Mouse (Mus musculus): ENCODE results near the gene Hist4h4. TPM values are rescaled to one million over a fixed set of nuclear protein-coding genes. Genes with fewer than 3 reads are reported as not detected.

Hist4h4 gene
- total and polyA plus RNA-seq, 3 experiments = 0.16 to 78.2 (median 3.6) TPM

DNA sequence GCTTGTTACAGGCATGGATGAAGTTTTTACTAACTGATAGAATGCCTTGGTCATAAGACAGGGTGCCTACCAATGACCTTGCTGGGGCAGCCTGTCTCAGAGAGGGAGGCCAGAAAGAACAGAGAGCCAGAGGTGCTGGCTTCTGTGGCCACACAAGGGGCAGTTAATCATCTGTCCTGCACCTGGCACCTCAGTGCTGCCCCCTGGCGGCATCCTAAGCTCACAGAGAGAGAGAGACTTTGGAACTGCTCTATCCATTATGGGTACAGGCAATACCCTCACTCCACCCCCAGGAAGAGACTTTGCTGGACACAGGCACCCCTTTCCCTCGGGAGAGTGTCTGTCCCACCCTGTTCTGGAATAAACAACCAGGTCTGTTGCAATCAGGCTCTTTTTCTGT is 43.6 kb upstream of the Hist4h4 start:
- H3K27ac ChIP-seq (ENCODE audit: insufficient read depth, low read depth) = no peak overlapping the region
- no peaks in the 10 kb centered on the region for H3K27me3 ChIP-seq (replicated peaks)
- peaks cover 7% of the 10 kb centered on the region for H3K79me2 ChIP-seq (replicated peaks; ENCODE audit: control insufficient read depth, extremely low read depth, insufficient read depth, poor library complexity, severe bottlenecking)
- H3K36me3 ChIP-seq (replicated peaks in 1 of 2; ENCODE audit: control insufficient read depth in 1 of 2, insufficient read depth in 1 of 2, low read length in 1 of 2) = peaks cover 23 to 71% of the 10 kb centered on the region in 2 experiments
- no peak overlapping the region for H3K9ac ChIP-seq (ENCODE audit: insufficient read depth, low read depth)
- H3K4me1 ChIP-seq (ENCODE audit: control insufficient read depth in 1 of 2, insufficient read depth in 2 of 2) = peaks cover 17 to 60% of the 10 kb centered on the region in 2 experiments
- dilution Hi-C loops (cut with MboI; ENCODE audit: extremely low pct_ligation_motif_present, extremely low pct_unique_long_range_greater_than_20kb, low sequenced_read_pairs) = no loop called here
- H3K4me2 ChIP-seq (ENCODE audit: insufficient read depth, low read depth, poor library complexity, severe bottlenecking) = no peak overlapping the region
- in situ Hi-C loops (cut with MboI; ENCODE audit: low pct_ligation_motif_present, low pct_unique_long_range_greater_than_20kb, low sequenced_read_pairs) = no loop called here
- H3K4me3 ChIP-seq (replicated peaks in 1 of 3; ENCODE audit: low read depth in 2 of 3, low read length in 2 of 3, poor library complexity in 1 of 3) = no peak overlapping the region
- DNase-seq (ENCODE audit: extremely low read depth) = peak; percentile 72
- no peaks in the 10 kb centered on the region for H3K9me3 ChIP-seq (replicated peaks; ENCODE audit: low read length)
- TF ChIP-seq SMC3 (IDR thresholded peaks at IDR 0.05; ENCODE audit: low read depth, low read length) = peak; percentile 59
- TF ChIP-seq ZMIZ1 (IDR thresholded peaks at IDR 0.05; ENCODE audit: low read depth, low read length) = no peak
- TF ChIP-seq SIN3A (IDR thresholded peaks at IDR 0.05; ENCODE audit: low read length) = no peak
- no peak for TF ChIP-seq ELF1 (IDR thresholded peaks at IDR 0.05; ENCODE audit: low read depth, low read length)
- TF ChIP-seq POLR2AphosphoS2 (IDR thresholded peaks at IDR 0.05; ENCODE audit: low read depth, low read length) = no peak
- no peak for TF ChIP-seq MAX (IDR thresholded peaks at IDR 0.05; ENCODE audit: low read length)
- no peak for TF ChIP-seq CHD2 (IDR thresholded peaks at IDR 0.05; ENCODE audit: low read length)
- no peak for TF ChIP-seq GABPA (IDR thresholded peaks at IDR 0.05; ENCODE audit: insufficient replicate concordance, low read depth, low read length)
- TF ChIP-seq RAD21 (IDR thresholded peaks at IDR 0.05; ENCODE audit: low read depth, low read length) = peak; percentile 25
- peak; percentile 73 to 76 for TF ChIP-seq CTCF (conservative IDR thresholded peaks at IDR 0.05 in 1 of 2, IDR thresholded peaks at IDR 0.05 in 1 of 2; ENCODE audit: low read depth in 2 of 2, low read length in 2 of 2)
- no peak for TF ChIP-seq KAT2A (IDR thresholded peaks at IDR 0.05; ENCODE audit: insufficient replicate concordance, low read length)
- no peak for TF ChIP-seq JUN (IDR thresholded peaks at IDR 0.05; ENCODE audit: insufficient read depth, low read depth, low read length)
- no peak for TF ChIP-seq HCFC1 (IDR thresholded peaks at IDR 0.05; ENCODE audit: low read depth, low read length)
- no peak for TF ChIP-seq TBP (conservative IDR thresholded peaks at IDR 0.05; ENCODE audit: low read depth, low read length)

DNA sequence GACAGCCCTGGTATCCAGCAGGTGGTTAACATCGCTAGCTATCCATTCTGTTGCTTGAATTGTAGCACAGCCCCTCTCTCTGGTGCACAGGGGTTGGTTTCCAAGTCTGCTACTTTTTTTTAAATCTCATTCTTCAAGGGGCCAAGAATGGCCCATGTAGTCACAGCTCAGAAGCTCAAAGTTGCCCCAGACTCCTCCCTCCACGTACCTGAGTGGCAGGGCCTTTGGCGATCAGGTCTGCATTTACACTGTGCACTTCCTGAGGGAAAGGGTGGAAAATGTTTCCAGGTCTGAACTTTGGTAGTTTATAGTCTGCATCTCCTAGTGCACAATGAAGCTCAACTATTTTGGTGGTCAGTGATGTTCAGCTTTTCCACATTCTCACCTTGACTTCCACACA is 43.1 kb upstream of the Hist4h4 start:
- Histone ChIP-seq H3K4me1 (ENCODE audit: control insufficient read depth in 1 of 2, insufficient read depth in 2 of 2) (peaks cover 17 to 60% of the 10 kb centered on the region in 2 experiments), H3K9ac (ENCODE audit: insufficient read depth, low read depth) (no peak overlapping the region), H3K79me2 (replicated peaks; ENCODE audit: control insufficient read depth, extremely low read depth, insufficient read depth, poor library complexity, severe bottlenecking) (peaks cover 7% of the 10 kb centered on the region), H3K9me3 (replicated peaks; ENCODE audit: low read length) (no peaks in the 10 kb centered on the region), H3K4me3 (replicated peaks in 1 of 3; ENCODE audit: low read depth in 2 of 3, low read length in 2 of 3, poor library complexity in 1 of 3) (no peak overlapping the region), H3K36me3 (replicated peaks in 1 of 2; ENCODE audit: control insufficient read depth in 1 of 2, insufficient read depth in 1 of 2, low read length in 1 of 2) (peaks cover 27 to 76% of the 10 kb centered on the region in 2 experiments), H3K27me3 (replicated peaks) (no peaks in the 10 kb centered on the region), H3K4me2 (ENCODE audit: insufficient read depth, low read depth, poor library complexity, severe bottlenecking) (no peak overlapping the region), H3K27ac (ENCODE audit: insufficient read depth, low read depth) (no peak overlapping the region)
- dilution Hi-C loops (cut with MboI; ENCODE audit: extremely low pct_ligation_motif_present, extremely low pct_unique_long_range_greater_than_20kb, low sequenced_read_pairs) (no loop called here), in situ Hi-C loops (cut with MboI; ENCODE audit: low pct_ligation_motif_present, low pct_unique_long_range_greater_than_20kb, low sequenced_read_pairs) (no loop called here)
- TF ChIP-seq MAFK (IDR thresholded peaks at IDR 0.05; ENCODE audit: insufficient replicate concordance, low read length) (no peak), RAD21 (IDR thresholded peaks at IDR 0.05; ENCODE audit: low read depth, low read length) (no peak), IRF4 (IDR thresholded peaks at IDR 0.05; ENCODE audit: low read depth, low read length) (no peak), TCF12 (IDR thresholded peaks at IDR 0.05; ENCODE audit: low read depth, low read length) (no peak), ZMIZ1 (IDR thresholded peaks at IDR 0.05; ENCODE audit: low read depth, low read length) (no peak), POLR2A (IDR thresholded peaks at IDR 0.05; ENCODE audit: low read depth, low read length) (no peak), ETS1 (conservative IDR thresholded peaks at IDR 0.05; ENCODE audit: low read depth, low read length) (no peak), SMC3 (IDR thresholded peaks at IDR 0.05; ENCODE audit: low read depth, low read length) (no peak), E2F4 (IDR thresholded peaks at IDR 0.05; ENCODE audit: insufficient replicate concordance, low read depth, low read length) (no peak), POLR2AphosphoS2 (IDR thresholded peaks at IDR 0.05; ENCODE audit: low read depth, low read length) (no peak), ZC3H11A (IDR thresholded peaks at IDR 0.05; ENCODE audit: low read depth, low read length) (no peak), MAZ (IDR thresholded peaks at IDR 0.05; ENCODE audit: low read depth, low read length) (no peak), MAX (IDR thresholded peaks at IDR 0.05; ENCODE audit: low read length) (no peak), KAT2A (IDR thresholded peaks at IDR 0.05; ENCODE audit: insufficient replicate concordance, low read length) (no peak), BHLHE40 (IDR thresholded peaks at IDR 0.05; ENCODE audit: low read depth, low read length) (no peak), JUN (IDR thresholded peaks at IDR 0.05; ENCODE audit: insufficient read depth, low read depth, low read length) (no peak)
- DNase-seq (ENCODE audit: extremely low read depth) = no peak
